Mouse (Mus musculus): ENCODE results near the gene Klhl29.
"Not testable (repeated sequence)": the region's sequence is repeated elsewhere in the genome, so short reads cannot be mapped to it uniquely, and the experiment has no call there.

Klhl29 gene

GRCm38 (mm10) chr12:5358497-5358896 is 17.0 kb downstream of the Klhl29 start:
- in situ Hi-C loops (cut with MboI, MseI) = no loop called here

- in situ Hi-C loops (cut with MboI, MseI) = no loop called here
Measured at GRCm38 (mm10) chr12:5353416-5353815, 22.1 kb downstream of the Klhl29 start.

GRCm38 (mm10) chr12:5352771-5353170 is 22.7 kb downstream of the Klhl29 start:
- in situ Hi-C loops (cut with MboI, MseI) = no loop called here

- in situ Hi-C loops (cut with MboI, MseI) = no loop called here
Measured at GRCm38 (mm10) chr12:5350491-5351285, 24.8 kb downstream of the Klhl29 start.

- in situ Hi-C loops (cut with MboI, MseI) = no loop called here
Measured at GRCm38 (mm10) chr12:5345088-5345487, 30.4 kb downstream of the Klhl29 start.

- in situ Hi-C loops (cut with MboI, MseI) = not testable (repeated sequence)
Measured at GRCm38 (mm10) chr12:5344457-5344856, 31.0 kb downstream of the Klhl29 start.

- in situ Hi-C loops (cut with MboI, MseI) = no loop called here
Measured at GRCm38 (mm10) chr12:5340151-5340603, 35.3 kb downstream of the Klhl29 start.

- in situ Hi-C loops (cut with MboI, MseI) = no loop called here
Measured at GRCm38 (mm10) chr12:5336927-5337712, 38.4 kb downstream of the Klhl29 start.

- in situ Hi-C loops (cut with MboI, MseI) = no loop called here
Measured at GRCm38 (mm10) chr12:5336331-5336730, 39.2 kb downstream of the Klhl29 start.

GRCm38 (mm10) chr12:5334956-5335355 is 40.5 kb downstream of the Klhl29 start:
- in situ Hi-C loops (cut with MboI, MseI) = no loop called here

- in situ Hi-C loops (cut with MboI, MseI) = no loop called here
Measured at GRCm38 (mm10) chr12:5334175-5334574, 41.3 kb downstream of the Klhl29 start.

GRCm38 (mm10) chr12:5331810-5332484 is 43.5 kb downstream of the Klhl29 start:
- in situ Hi-C loops (cut with MboI, MseI) = no loop called here

GRCm38 (mm10) chr12:5330496-5331070 is 44.9 kb downstream of the Klhl29 start:
- in situ Hi-C loops (cut with MboI, MseI) = no loop called here

- in situ Hi-C loops (cut with MboI, MseI) = no loop called here
Measured at GRCm38 (mm10) chr12:5322444-5323087, 52.9 kb downstream of the Klhl29 start.

GRCm38 (mm10) chr12:5321017-5321416 is 54.5 kb downstream of the Klhl29 start:
- in situ Hi-C loops (cut with MboI, MseI) = no loop called here

- in situ Hi-C loops (cut with MboI, MseI) = no loop called here
Measured at GRCm38 (mm10) chr12:5319359-5319973, 56.0 kb downstream of the Klhl29 start.

- in situ Hi-C loops (cut with MboI, MseI) = no loop called here
Measured at GRCm38 (mm10) chr12:5316029-5316567, 59.4 kb downstream of the Klhl29 start.

GRCm38 (mm10) chr12:5307923-5308322 is 67.6 kb downstream of the Klhl29 start:
- in situ Hi-C loops (cut with MboI, MseI) = no loop called here

GRCm38 (mm10) chr12:5305466-5305865 is 70.0 kb downstream of the Klhl29 start:
- in situ Hi-C loops (cut with MboI, MseI) = no loop called here

- in situ Hi-C loops (cut with MboI, MseI) = no loop called here
Measured at GRCm38 (mm10) chr12:5303912-5304311, 71.6 kb downstream of the Klhl29 start.

- in situ Hi-C loops (cut with MboI, MseI) = no loop called here
Measured at GRCm38 (mm10) chr12:5303100-5303499, 72.4 kb downstream of the Klhl29 start.

All from T-helper 1 cell (primary cell).